Mouse (Mus musculus) heart, postnatal 0 days (tissue): Measurements from ENCODE around the gene Gm20441. TPM values are rescaled to one million over a fixed set of nuclear protein-coding genes. Genes with fewer than 3 reads are reported as not detected.

Experiments used
- ATAC-seq: fragments of 200-750 bp; cut with Nextera tagmentation; 2 replicates; pipeline ENCODE4 v1.8.0; 2017; ENCODE audit warnings: low read depth, moderate number of reproducible peaks, moderate library complexity; ENCODE audit not compliant: insufficient read depth
- DNase-seq: peaks from one replicate; pipeline ENCODE4 v3.0.0-alpha.2; 2016; ENCODE audit warnings: low spot score
- H3K27ac ChIP-seq: fragments of 300-500 bp; sonication (generic); 2 replicates; pipeline ENCODE4 v1.5.1; 2014; ENCODE audit warnings: low read depth, mild to moderate bottlenecking
- H3K27me3 ChIP-seq: fragments of 300-500 bp; sonication (generic); 2 replicates; pipeline ENCODE4 v1.6.1; 2014; ENCODE audit warnings: low read length, mixed read lengths; ENCODE audit not compliant: control insufficient read depth, insufficient read depth
- H3K36me3 ChIP-seq: fragments of 300-500 bp; sonication (generic); replicated peaks from 2 replicates; pipeline ENCODE4 v1.6.1; 2014; ENCODE audit warnings: low read length, mixed read lengths; ENCODE audit not compliant: control insufficient read depth, insufficient read depth
- H3K4me1 ChIP-seq: fragments of 300-500 bp; sonication (generic); 2 replicates; pipeline ENCODE4 v1.6.1; 2014; ENCODE audit warnings: antibody characterized with exemption; ENCODE audit not compliant: control insufficient read depth, insufficient read depth
- H3K4me2 ChIP-seq: fragments of 300-500 bp; sonication (generic); 2 replicates; pipeline ENCODE4 v1.6.1; 2014; ENCODE audit warnings: low read depth, mild to moderate bottlenecking, low read length, moderate library complexity
- H3K4me3 ChIP-seq: fragments of 300-500 bp; sonication (generic); 2 replicates; pipeline ENCODE4 v1.5.1; 2014; ENCODE audit warnings: low read depth, low read length
- H3K9ac ChIP-seq: fragments of 300-500 bp; sonication (generic); replicated peaks from 2 replicates; pipeline ENCODE4 v1.6.1; 2014; ENCODE audit warnings: low read depth, low read length, mixed read lengths
- H3K9me3 ChIP-seq: fragments of 300-500 bp; sonication (generic); replicated peaks from 2 replicates; pipeline ENCODE4 v1.6.1; 2016; ENCODE audit warnings: low read length; ENCODE audit not compliant: control insufficient read depth
- CTCF ChIP-seq: IDR thresholded peaks from 2 replicates; pipeline ENCODE4 v1.5.1; 2016; ENCODE audit warnings: antibody characterized with exemption, control low read depth, low read depth
- EP300 ChIP-seq: IDR thresholded peaks from 2 replicates; pipeline ENCODE4 v1.6.1; 2016; ENCODE audit warnings: antibody characterized with exemption, low read depth
- WGBS: fragments of 180-500 bp; shearing (Covaris S2); extraction: QIAGEN DNeasy Blood & Tissue Kit; methylation state at CpG from one replicate; pipeline ENCODE4 v1.1.7; 2014; 5-methylcytosine and 5-hydroxymethylcytosine counted together
- polyA plus RNA-seq: library from polyadenylated mRNA; unstranded; fragments of >200 nt; fragmentation: Nextera tagmentation; extraction: Ambion mirVana; gene quantifications from 2 replicates; pipeline ENCODE4 v1.2.1, GENCODE M21; 2015
- total RNA-seq: library from RNA; depleted of rRNA; stranded (reverse); fragments of >200 nt; gene quantifications from 2 replicates; pipeline ENCODE4 v1.2.3, GENCODE M21; 2014; ENCODE audit warnings: low replicate concordance

Gm20441 gene
- total and polyA plus RNA-seq, 2 experiments from 2014 or later: not detected

DNA sequence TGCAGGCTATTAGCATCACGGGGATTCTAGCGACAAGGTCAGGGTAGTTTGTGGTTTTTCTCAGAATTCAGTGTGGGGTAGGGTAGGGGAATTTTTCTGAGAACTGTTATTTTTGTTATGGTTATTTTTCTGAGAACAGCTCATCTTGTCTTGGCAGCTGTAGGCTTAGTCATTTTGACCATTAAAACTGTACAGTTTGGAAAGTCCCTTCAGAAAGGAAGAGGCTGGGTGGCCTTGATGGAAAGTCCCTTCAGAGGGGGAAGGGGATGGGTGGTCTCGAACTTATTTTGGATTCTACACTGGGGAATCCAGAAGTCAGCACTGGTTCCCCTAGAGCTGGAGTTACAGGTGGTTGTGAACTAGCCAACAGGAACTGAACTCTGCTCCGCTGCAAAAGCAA is 43.8 kb upstream of the Gm20441 start:
- peaks cover 16% of the 10 kb centered on the region for H3K4me1 ChIP-seq
- H3K9ac ChIP-seq: no peak overlapping the region
- no peak for TF ChIP-seq CTCF
- no peak for TF ChIP-seq EP300
- no peak for ATAC-seq
- no peaks in the 10 kb centered on the region for H3K36me3 ChIP-seq
- no peak for DNase-seq
- no peak overlapping the region for H3K4me3 ChIP-seq
- H3K4me2 ChIP-seq: no peak overlapping the region
- WGBS: 79% methylated on average over 4 of the region's 4 CpGs
- no peaks in the 10 kb centered on the region for H3K27me3 ChIP-seq
- no peak overlapping the region for H3K27ac ChIP-seq
- H3K9me3 ChIP-seq: peaks cover 3% of the 10 kb centered on the region; the same call in 1 of the 2 replicates

DNA sequence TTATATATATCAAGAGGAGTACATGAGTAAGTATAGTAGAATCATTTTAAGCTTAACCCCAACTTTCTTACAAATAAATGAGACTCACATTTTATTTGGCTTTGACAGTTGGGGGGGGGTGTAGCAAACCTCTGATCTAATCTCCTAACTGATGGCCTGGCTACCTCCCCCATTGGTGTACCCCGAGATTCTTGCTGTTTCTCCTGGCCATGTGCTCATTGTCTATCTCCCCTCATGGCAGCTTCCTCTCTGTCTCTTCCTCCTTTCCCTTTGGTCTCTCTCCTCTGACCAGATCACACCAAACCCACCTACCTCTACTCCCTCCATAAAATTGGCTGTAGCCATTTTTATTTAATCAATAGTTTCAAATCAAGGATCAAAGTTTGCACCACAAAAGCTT is 43.0 kb upstream of the Gm20441 start:
- ATAC-seq (no peak), DNase-seq (no peak)
- 85% methylated on average over 1 of the region's 1 CpGs for WGBS

DNA sequence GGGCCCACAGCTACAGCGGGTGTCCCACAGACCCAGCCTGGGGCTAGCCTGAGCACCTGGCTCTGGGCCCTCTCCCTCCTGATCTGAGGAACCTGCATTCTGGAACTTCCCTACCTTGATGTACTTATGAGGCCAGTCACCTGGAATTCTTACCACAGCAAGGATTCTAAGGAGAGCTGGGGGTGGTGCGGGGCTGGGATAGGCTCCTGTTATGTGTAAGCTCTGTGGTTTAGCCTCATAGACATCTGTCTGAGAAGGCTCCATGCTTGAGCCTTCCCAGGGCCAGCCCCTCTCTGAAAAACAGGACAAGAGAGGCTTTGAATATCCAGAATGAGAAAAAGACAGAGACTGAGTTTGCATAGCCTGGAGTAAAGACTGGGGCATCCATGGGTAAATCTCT is 41.7 kb upstream of the Gm20441 start, which contains the start of gene Gstt4:
Gene Gstt4, minus strand, starts transcription at position 101 of the 400 bp plus-strand sequence.
- Histone ChIP-seq H3K4me3 (no peak within 1 kb of the TSS), H3K4me2 (no peak within 1 kb of the TSS), H3K27me3 (no peaks in the 10 kb centered on the region), H3K4me1 (peaks cover 2% of the 10 kb centered on the region), H3K9ac (no peak within 1 kb of the TSS), H3K36me3 (no peaks in the 10 kb centered on the region), H3K9me3 (peaks cover 3% of the 10 kb centered on the region; the same call in 1 of the 2 replicates), H3K27ac (no peak within 1 kb of the TSS)
- DNase-seq (no peak), ATAC-seq (no peak)
- WGBS: 80% methylated on average over 2 of the region's 2 CpGs
- no peak for TF ChIP-seq EP300
- TF ChIP-seq CTCF: no peak

More for the DNA sequence above, 43.0 kb upstream of the Gm20441 start:
- peaks cover 14% of the 10 kb centered on the region for H3K4me1 ChIP-seq
- no peak overlapping the region for H3K4me3 ChIP-seq
- H3K4me2 ChIP-seq: no peak overlapping the region
- H3K36me3 ChIP-seq: no peaks in the 10 kb centered on the region
- no peaks in the 10 kb centered on the region for H3K27me3 ChIP-seq
- no peak overlapping the region for H3K27ac ChIP-seq
- no peak for TF ChIP-seq CTCF
- TF ChIP-seq EP300: no peak
- H3K9me3 ChIP-seq: peaks cover 3% of the 10 kb centered on the region; the same call in 1 of the 2 replicates
- no peak overlapping the region for H3K9ac ChIP-seq

DNA sequence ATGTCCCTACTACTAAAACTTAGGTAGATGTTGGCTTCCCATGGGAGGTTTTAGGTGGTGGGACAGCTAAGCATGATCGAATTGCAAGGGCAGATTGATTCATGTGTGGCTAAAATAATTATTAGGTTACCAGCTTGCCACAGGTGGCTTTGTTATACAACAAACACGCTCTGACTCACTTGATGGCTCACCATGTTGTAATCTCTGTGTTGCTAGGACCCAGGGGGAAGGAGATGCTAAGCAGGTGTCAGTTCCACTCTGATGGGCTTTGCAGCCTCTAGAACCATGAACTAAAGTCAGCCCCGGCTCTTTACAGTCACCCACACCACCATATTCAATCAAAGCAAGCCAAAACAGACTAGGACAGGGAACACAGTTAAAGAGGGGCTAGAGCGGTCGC is 39.1 kb upstream of the Gm20441 start:
- peaks cover 3% of the 10 kb centered on the region; the same call in 1 of the 2 replicates for H3K9me3 ChIP-seq
- H3K36me3 ChIP-seq: no peaks in the 10 kb centered on the region
- ATAC-seq (no peak), DNase-seq (no peak)
- H3K9ac ChIP-seq: no peak overlapping the region
- no peaks in the 10 kb centered on the region for H3K27me3 ChIP-seq
- H3K4me1 ChIP-seq: no peaks in the 10 kb centered on the region
- H3K4me2 ChIP-seq: no peak overlapping the region
- H3K4me3 ChIP-seq: no peak overlapping the region
- 76% methylated on average over 5 of the region's 5 CpGs for WGBS
- H3K27ac ChIP-seq: no peak overlapping the region
- TF ChIP-seq CTCF: no peak

DNA sequence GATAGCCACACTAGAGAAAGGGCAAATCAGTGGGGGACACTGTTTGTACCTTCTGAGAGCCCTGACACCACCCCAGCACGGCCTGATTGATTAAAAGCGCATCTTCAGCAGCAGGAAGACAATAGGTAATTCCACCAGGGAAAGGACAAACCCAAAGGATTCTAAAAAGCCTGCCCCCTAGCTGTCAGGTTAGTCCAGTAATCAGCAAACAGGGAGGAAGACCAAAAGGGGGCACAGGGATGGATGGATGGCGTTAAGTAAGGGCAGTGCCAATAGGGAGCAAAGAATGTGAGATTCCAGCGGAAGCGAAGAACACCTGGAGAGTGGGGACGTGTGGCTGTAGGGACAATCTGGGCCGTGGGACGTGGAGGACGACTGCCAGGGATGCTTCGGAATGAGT is 37.9 kb upstream of the Gm20441 start:
- H3K4me3 ChIP-seq: no peak overlapping the region
- H3K27me3 ChIP-seq: no peaks in the 10 kb centered on the region
- DNase-seq (no peak), ATAC-seq (no peak)
- no peaks in the 10 kb centered on the region for H3K36me3 ChIP-seq
- H3K9me3 ChIP-seq: no peaks in the 10 kb centered on the region
- no peak overlapping the region for H3K9ac ChIP-seq
- H3K27ac ChIP-seq: no peak overlapping the region
- H3K4me1 ChIP-seq: no peaks in the 10 kb centered on the region
- 50% methylated on average over 10 of the region's 10 CpGs for WGBS
- no peak for TF ChIP-seq CTCF
- TF ChIP-seq EP300: no peak
- H3K4me2 ChIP-seq: no peak overlapping the region

DNA sequence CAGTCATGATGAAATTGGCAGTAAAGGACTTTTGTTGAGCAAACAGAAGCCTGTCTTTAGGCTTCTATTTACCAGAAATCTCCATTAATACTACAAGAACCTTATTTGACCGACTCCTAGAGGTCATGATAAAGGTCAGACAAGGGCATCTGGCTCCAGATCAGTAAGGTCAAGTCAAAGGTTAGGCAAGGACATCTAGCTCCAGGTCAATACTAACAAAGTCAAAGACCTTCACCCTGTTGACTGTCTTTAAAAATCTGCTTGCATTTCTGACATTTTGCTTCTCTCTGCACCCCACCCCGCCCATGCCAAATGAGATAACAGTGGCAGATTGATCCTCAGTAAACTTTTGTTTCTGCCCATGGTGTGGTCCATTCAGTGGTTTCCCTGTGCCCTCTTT is 23.5 kb upstream of the Gm20441 start:
- TF ChIP-seq CTCF: no peak
- TF ChIP-seq EP300: no peak
- Histone ChIP-seq H3K27me3 (no peaks in the 10 kb centered on the region), H3K4me3 (no peak overlapping the region), H3K4me1 (no peaks in the 10 kb centered on the region), H3K27ac (no peak overlapping the region), H3K36me3 (no peaks in the 10 kb centered on the region), H3K4me2 (no peak overlapping the region), H3K9me3 (no peaks in the 10 kb centered on the region), H3K9ac (no peak overlapping the region)
- WGBS: 46% methylated on average over 2 of the region's 2 CpGs
- DNase-seq (no peak), ATAC-seq (no peak)
